Mouse (Mus musculus): Measurements from ENCODE around the gene Gata5. TPM values are rescaled to one million over a fixed set of nuclear protein-coding genes. Genes with fewer than 3 reads are reported as not detected.
A peak's percentile ranks its signal among the peaks of the same experiment; 100 is the strongest.

Gata5 gene
- total and polyA plus RNA-seq, 3 experiments, result not detected

DNA sequence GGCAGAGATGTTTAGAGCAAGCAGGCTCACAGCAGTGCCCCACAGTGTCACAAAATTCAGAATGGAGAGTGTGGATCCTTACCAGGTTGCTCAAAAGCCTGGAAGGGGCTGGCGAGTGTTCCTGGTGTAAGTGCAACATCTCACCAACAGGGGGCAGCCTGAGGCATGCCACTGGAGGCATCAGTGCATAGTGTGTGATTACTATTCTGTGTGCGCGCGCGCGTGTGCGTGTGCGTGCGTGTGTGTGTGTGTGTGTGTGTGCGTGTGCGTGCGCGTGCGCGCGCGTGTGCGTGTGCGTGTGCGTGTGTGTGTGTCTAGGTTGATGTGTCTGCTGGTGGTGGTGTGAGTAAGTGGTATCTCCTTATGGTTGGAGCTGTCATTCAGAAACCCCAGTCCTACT lies 18.8 kb upstream of the Gata5 start:
- peak; percentile 55 for DNase-seq (ENCODE audit: low read depth, low spot score)
- Histone ChIP-seq H3K27me3 (ENCODE audit: control insufficient read depth in 1 of 2, insufficient read depth in 2 of 2, low read length in 2 of 2) (no peaks in the 10 kb centered on the region), H3K27ac (ENCODE audit: control insufficient read depth, low read depth, low read length) (no peak overlapping the region), H3K36me3 (ENCODE audit: control insufficient read depth in 1 of 2, insufficient read depth in 2 of 2, low read length in 2 of 2) (no peaks in the 10 kb centered on the region), H3K4me1 (ENCODE audit: control insufficient read depth in 1 of 2, insufficient read depth in 2 of 2, low read length in 2 of 2) (no peaks in the 10 kb centered on the region), H3K9ac (ENCODE audit: control insufficient read depth, low read depth, low read length, poor library complexity, severe bottlenecking) (no peak overlapping the region), H3K9me3 (replicated peaks; ENCODE audit: insufficient read depth, low read length) (no peaks in the 10 kb centered on the region), H3K4me3 (ENCODE audit: control insufficient read depth in 1 of 2, insufficient read depth in 1 of 2, low read depth in 2 of 2, low read length in 2 of 2) (no peak overlapping the region), H3K79me2 (ENCODE audit: control insufficient read depth, insufficient read depth, low read length, poor library complexity) (no peaks in the 10 kb centered on the region)
- TF ChIP-seq SMC3 (IDR thresholded peaks at IDR 0.05; ENCODE audit: low read depth, low read length), result peak; percentile 52
- no peak for TF ChIP-seq MYB (IDR thresholded peaks at IDR 0.05; ENCODE audit: low read depth, low read length)
- TF ChIP-seq RAD21 (IDR thresholded peaks at IDR 0.05; ENCODE audit: low read depth, low read length), result peak; percentile 17
- no peak for TF ChIP-seq NRF1 (IDR thresholded peaks at IDR 0.05; ENCODE audit: insufficient read depth, low read depth, low read length, poor library complexity, severe bottlenecking)
- TF ChIP-seq CTCF (IDR thresholded peaks at IDR 0.05 in 2 of 3, conservative IDR thresholded peaks at IDR 0.05 in 1 of 3; ENCODE audit: control insufficient read depth in 1 of 3, insufficient read depth in 1 of 3, low read depth in 2 of 3, low read length in 3 of 3, poor library complexity in 1 of 3, severe bottlenecking in 1 of 3), result peak; percentile 66 to 83 (median 67)
- no peak for TF ChIP-seq ZMIZ1 (IDR thresholded peaks at IDR 0.05; ENCODE audit: low read depth, low read length)
- TF ChIP-seq CHD1 (IDR thresholded peaks at IDR 0.05; ENCODE audit: low read depth, low read length), result no peak
- no peak for TF ChIP-seq USF2 (IDR thresholded peaks at IDR 0.05; ENCODE audit: borderline replicate concordance in 1 of 2, insufficient read depth in 1 of 2, low read depth in 1 of 2, low read length in 2 of 2)
- TF ChIP-seq ZNF384 (IDR thresholded peaks at IDR 0.05; ENCODE audit: low read depth, low read length), result no peak

DNA sequence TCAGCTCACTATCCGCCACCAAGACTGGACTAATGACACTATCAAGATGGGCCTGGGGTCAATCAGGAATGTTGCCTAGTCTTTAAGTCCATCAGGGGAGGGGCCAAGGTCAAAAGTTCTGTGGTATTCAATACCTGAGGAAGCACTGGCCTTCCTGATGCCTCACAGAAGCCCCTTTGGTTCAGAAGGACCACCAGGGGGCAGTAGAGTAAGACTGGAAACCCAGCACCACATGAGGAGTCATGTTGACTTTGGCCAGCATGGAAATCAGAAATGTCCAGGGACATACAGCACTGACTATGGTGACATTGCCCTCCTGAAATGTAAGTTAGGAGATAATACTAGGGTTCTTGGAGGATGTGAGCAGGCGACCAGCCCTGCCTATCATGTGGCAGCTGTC lies 16.2 kb upstream of the Gata5 start:
- H3K27me3 ChIP-seq (ENCODE audit: control insufficient read depth in 1 of 2, insufficient read depth in 2 of 2, low read length in 2 of 2), result no peaks in the 10 kb centered on the region
- H3K4me3 ChIP-seq (ENCODE audit: control insufficient read depth in 1 of 2, insufficient read depth in 1 of 2, low read depth in 2 of 2, low read length in 2 of 2), result no peak overlapping the region
- no peaks in the 10 kb centered on the region for H3K9me3 ChIP-seq (replicated peaks; ENCODE audit: insufficient read depth, low read length)
- no peaks in the 10 kb centered on the region for H3K36me3 ChIP-seq (ENCODE audit: control insufficient read depth in 1 of 2, insufficient read depth in 2 of 2, low read length in 2 of 2)
- no peaks in the 10 kb centered on the region for H3K4me1 ChIP-seq (ENCODE audit: control insufficient read depth in 1 of 2, insufficient read depth in 2 of 2, low read length in 2 of 2)
- DNase-seq (ENCODE audit: low read depth, low spot score), result peak; percentile 52
- TF ChIP-seq JUND (IDR thresholded peaks at IDR 0.05; ENCODE audit: low read depth, low read length), result no peak
- no peak for TF ChIP-seq BHLHE40 (IDR thresholded peaks at IDR 0.05; ENCODE audit: borderline replicate concordance, low read depth, low read length)
- TF ChIP-seq KAT2A (conservative IDR thresholded peaks at IDR 0.05; ENCODE audit: low read depth, low read length), result no peak
- no peak for TF ChIP-seq UBTF (IDR thresholded peaks at IDR 0.05; ENCODE audit: borderline replicate concordance, insufficient read depth, low read depth, low read length)
- TF ChIP-seq SMC3 (IDR thresholded peaks at IDR 0.05; ENCODE audit: low read depth, low read length), result peak; percentile 50
- TF ChIP-seq TAL1 (IDR thresholded peaks at IDR 0.05; ENCODE audit: low read length), result no peak
- no peak for TF ChIP-seq POLR2AphosphoS5 (IDR thresholded peaks at IDR 0.05; ENCODE audit: borderline replicate concordance, low read depth, low read length)
- no peak for TF ChIP-seq MYB (IDR thresholded peaks at IDR 0.05; ENCODE audit: low read depth, low read length)
- TF ChIP-seq RAD21 (IDR thresholded peaks at IDR 0.05; ENCODE audit: low read depth, low read length), result peak; percentile 17
- TF ChIP-seq E2F4 (IDR thresholded peaks at IDR 0.05; ENCODE audit: borderline replicate concordance, low read depth, low read length), result no peak
- peak; percentile 3; the same call in 1 of the 2 replicates for TF ChIP-seq ZC3H11A (IDR thresholded peaks at IDR 0.05; ENCODE audit: low read depth, low read length)
- peak; percentile 59 to 72 (median 67) for TF ChIP-seq CTCF (IDR thresholded peaks at IDR 0.05 in 2 of 3, conservative IDR thresholded peaks at IDR 0.05 in 1 of 3; ENCODE audit: control insufficient read depth in 1 of 3, insufficient read depth in 1 of 3, low read depth in 2 of 3, low read length in 3 of 3, poor library complexity in 1 of 3, severe bottlenecking in 1 of 3)
- H3K79me2 ChIP-seq (ENCODE audit: control insufficient read depth, insufficient read depth, low read length, poor library complexity), result no peaks in the 10 kb centered on the region
- no peak overlapping the region for H3K27ac ChIP-seq (ENCODE audit: control insufficient read depth, low read depth, low read length)
- H3K9ac ChIP-seq (ENCODE audit: control insufficient read depth, low read depth, low read length, poor library complexity, severe bottlenecking), result no peak overlapping the region

Measured in MEL (cell line).